Mouse (Mus musculus): ENCODE measurements around the gene Camsap1. TPM values are rescaled to one million over a fixed set of nuclear protein-coding genes. Genes with fewer than 3 reads are reported as not detected.

The Camsap1 gene
- 3.3 and 4.2 TPM in 2 replicates for polyA plus RNA-seq (2015; fragmentation: Nextera tagmentation; extraction: Ambion mirVana)

DNA sequence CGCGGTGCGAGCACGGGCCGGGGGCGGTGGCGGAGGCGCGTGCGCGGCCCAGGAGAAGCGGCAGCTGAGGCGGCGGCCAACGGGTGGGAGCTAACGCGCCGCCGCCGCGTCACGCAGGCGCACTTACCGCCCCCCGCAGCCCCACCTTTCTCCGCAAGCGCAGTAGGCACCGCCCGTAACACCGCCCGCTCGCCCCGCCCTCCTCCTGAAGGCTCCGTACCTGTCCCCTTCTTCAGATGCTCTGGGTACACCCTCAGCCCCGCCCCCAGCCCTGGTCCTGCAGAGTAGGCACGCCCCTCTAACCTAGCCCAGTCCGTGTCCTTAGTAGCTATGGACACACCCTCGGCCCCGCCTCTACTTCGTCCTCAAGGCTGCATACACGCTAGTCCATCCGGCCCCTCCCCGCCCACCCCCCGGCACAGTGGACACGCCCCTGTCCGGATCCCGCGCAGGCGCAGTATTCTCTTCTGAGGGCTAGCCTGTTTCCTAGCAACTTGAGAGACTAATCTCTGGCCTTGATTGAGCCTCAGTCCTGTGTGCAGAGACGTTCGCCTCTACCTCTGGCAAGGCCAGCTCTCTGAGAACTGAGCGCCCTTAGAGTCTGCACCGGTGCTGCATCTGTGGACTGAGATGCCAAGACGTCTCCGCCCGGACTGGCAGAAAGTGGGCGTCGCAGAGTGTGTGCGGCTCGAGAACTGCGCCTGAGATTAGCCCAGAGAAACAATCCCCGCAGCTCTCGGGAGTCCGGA is at the start of gene Camsap1:
TSS of gene Camsap1 (minus strand) at position 124 of the 749 bp plus-strand sequence.
- no peaks in the 10 kb centered on the region for H3K36me3 ChIP-seq (ENCODE audit: control insufficient read depth, insufficient read depth, low read length)
- peaks cover 31% of the 10 kb centered on the region for H3K4me1 ChIP-seq (ENCODE audit: control insufficient read depth, insufficient read depth, low read length)
- H3K9me3 ChIP-seq (ENCODE audit: control insufficient read depth, low read length): no peaks in the 10 kb centered on the region
- peak within 1 kb of the TSS; percentile 90 for H3K9ac ChIP-seq (ENCODE audit: low read depth, low read length)
- ATAC-seq: peak; percentile 100
- H3K27me3 ChIP-seq (replicated peaks; ENCODE audit: control insufficient read depth, insufficient read depth, low read length): no peaks in the 10 kb centered on the region
- peak within 1 kb of the TSS; percentile 92 for H3K4me2 ChIP-seq (ENCODE audit: low read depth, low read length)
- H3K4me3 ChIP-seq (ENCODE audit: low read length): peak within 1 kb of the TSS; percentile 94
- peak within 1 kb of the TSS; percentile 76 for H3K27ac ChIP-seq (ENCODE audit: low read length)
- under 1% methylated on average over 51 of the region's 64 CpGs for WGBS

DNA sequence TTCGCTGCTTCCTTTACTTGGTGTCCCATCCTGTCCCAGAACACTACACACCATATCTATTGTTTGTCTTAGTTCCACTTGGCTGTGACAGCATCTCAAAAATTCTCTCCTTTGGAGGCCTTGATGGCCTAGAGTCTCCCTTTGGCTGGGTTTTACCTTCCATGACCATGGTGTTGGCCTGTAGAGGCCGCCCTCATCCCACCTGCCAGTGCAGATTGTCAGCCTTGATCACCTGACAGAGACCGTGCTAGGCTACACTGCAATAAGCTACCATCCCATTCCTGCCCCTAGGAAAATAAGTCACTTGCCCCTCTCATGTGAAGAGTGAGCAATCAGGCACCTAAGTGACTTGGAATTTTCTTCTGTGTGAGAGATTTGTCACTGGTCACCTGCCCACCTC is 47.2 kb upstream of the Camsap1 start:
- H3K27me3 ChIP-seq (replicated peaks; ENCODE audit: control insufficient read depth, insufficient read depth, low read length): no peaks in the 10 kb centered on the region
- no peak for ATAC-seq

DNA sequence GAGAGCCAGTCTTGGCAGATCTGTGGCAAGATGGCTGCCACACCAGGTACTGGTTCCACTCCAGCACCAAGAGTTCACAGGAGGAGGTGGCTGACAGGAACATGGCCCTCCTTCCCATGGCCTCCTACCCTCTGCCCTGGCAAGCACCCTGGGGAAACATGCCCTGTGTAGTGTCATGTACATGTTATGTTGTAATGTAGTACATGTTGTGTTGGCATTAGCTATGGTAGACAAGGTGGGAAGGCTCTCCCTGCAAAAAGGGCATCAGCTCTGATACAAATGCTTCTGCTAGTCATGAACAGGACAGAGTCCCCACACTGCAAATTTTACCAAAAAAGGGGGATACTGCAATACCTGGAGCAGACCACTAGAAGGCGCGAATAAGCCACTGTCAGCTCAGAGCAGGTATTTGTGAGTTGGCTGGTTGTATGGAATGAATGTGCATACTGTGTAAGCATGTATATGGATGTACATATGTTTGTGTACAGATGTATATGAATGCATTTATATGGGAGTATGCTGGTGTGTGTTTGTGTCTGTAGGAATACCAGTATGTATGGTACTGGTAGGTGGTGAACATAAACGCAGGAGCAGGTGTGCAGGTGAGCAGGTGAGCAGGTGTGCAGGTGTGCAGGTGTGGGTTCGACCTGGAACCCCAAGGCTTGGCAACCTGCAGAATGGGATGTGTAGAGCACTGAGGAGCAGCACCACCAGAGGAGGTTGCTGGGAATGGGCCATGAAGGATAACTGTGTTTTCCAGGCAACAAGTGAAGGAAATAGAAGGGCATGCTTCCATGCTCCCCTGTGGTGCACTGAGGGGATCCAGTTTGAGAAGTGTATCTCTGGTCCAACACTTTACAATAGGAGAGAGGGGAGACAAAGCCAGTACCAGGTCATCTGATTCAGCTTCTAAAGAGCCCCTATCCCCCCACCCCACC is 41.3 kb upstream of the Camsap1 start:
- no peaks in the 10 kb centered on the region for H3K36me3 ChIP-seq (ENCODE audit: control insufficient read depth, insufficient read depth, low read length)
- no peak overlapping the region for H3K27ac ChIP-seq (ENCODE audit: low read length)
- H3K9me3 ChIP-seq (ENCODE audit: control insufficient read depth, low read length): no peaks in the 10 kb centered on the region
- H3K4me2 ChIP-seq (ENCODE audit: low read depth, low read length): no peak overlapping the region
- no peak overlapping the region for H3K4me3 ChIP-seq (ENCODE audit: low read length)
- peaks cover 14% of the 10 kb centered on the region for H3K4me1 ChIP-seq (ENCODE audit: control insufficient read depth, insufficient read depth, low read length)
- H3K27me3 ChIP-seq (replicated peaks; ENCODE audit: control insufficient read depth, insufficient read depth, low read length): no peaks in the 10 kb centered on the region
- WGBS: 32% methylated on average over 4 of the region's 4 CpGs
- H3K9ac ChIP-seq (ENCODE audit: low read depth, low read length): no peak overlapping the region
- ATAC-seq: no peak

More for the DNA sequence above, 47.2 kb upstream of the Camsap1 start:
- Histone ChIP-seq H3K9me3 (ENCODE audit: control insufficient read depth, low read length) (no peaks in the 10 kb centered on the region), H3K4me3 (ENCODE audit: low read length) (no peak overlapping the region), H3K4me1 (ENCODE audit: control insufficient read depth, insufficient read depth, low read length) (no peaks in the 10 kb centered on the region), H3K36me3 (ENCODE audit: control insufficient read depth, insufficient read depth, low read length) (no peaks in the 10 kb centered on the region), H3K27ac (ENCODE audit: low read length) (no peak overlapping the region), H3K9ac (ENCODE audit: low read depth, low read length) (no peak overlapping the region), H3K4me2 (ENCODE audit: low read depth, low read length) (no peak overlapping the region)
- 40% methylated on average over 3 of the region's 3 CpGs for WGBS

DNA sequence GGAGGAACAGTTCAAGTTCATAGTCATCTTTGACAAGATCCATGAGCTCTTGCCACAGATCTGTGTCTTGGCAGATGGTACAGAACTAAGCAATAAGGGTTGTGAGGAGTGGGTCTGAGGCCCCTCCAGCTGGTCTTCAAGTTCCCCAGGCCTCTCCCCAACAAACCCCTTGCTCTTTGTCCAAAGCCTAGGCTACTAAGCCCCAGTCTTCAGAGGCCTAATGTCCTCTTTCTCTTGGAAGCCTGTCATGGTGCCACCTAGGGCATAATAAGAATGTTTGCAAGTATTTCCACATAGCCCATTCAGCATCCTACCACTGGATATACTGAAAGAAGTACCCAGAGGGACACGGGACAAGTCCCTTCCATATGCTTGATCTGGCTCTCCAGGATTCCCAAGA is 39.5 kb upstream of the Camsap1 start:
- no peak for ATAC-seq
- Histone ChIP-seq H3K36me3 (ENCODE audit: control insufficient read depth, insufficient read depth, low read length) (no peaks in the 10 kb centered on the region), H3K9me3 (ENCODE audit: control insufficient read depth, low read length) (no peaks in the 10 kb centered on the region), H3K4me3 (ENCODE audit: low read length) (no peak overlapping the region), H3K27ac (ENCODE audit: low read length) (no peak overlapping the region), H3K4me2 (ENCODE audit: low read depth, low read length) (no peak overlapping the region), H3K27me3 (replicated peaks; ENCODE audit: control insufficient read depth, insufficient read depth, low read length) (no peaks in the 10 kb centered on the region), H3K9ac (ENCODE audit: low read depth, low read length) (no peak overlapping the region), H3K4me1 (ENCODE audit: control insufficient read depth, insufficient read depth, low read length) (peaks cover 15% of the 10 kb centered on the region)
- WGBS: 86% methylated on average over 1 of the region's 1 CpGs

DNA sequence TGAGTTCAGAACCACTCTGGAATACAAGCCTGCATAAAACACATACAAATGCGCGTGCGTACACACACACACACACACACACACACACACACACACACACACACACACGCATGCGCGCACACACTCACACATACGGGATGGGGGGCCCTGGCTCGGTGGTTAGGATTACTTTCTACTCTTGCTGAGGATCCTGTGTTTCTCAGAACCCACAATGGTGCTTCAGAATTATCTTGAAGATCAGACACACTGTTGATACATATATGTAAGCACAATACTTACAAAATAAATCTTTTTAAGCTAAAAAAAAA is 39.1 kb upstream of the Camsap1 start:
- Histone ChIP-seq H3K27ac (ENCODE audit: low read length) (no peak overlapping the region), H3K9me3 (ENCODE audit: control insufficient read depth, low read length) (no peaks in the 10 kb centered on the region), H3K9ac (ENCODE audit: low read depth, low read length) (peak overlapping the region; percentile 62; the same call in 1 of the 2 replicates), H3K4me3 (ENCODE audit: low read length) (no peak overlapping the region; the same call in 1 of the 2 replicates), H3K4me1 (ENCODE audit: control insufficient read depth, insufficient read depth, low read length) (peaks cover 15% of the 10 kb centered on the region), H3K27me3 (replicated peaks; ENCODE audit: control insufficient read depth, insufficient read depth, low read length) (no peaks in the 10 kb centered on the region), H3K36me3 (ENCODE audit: control insufficient read depth, insufficient read depth, low read length) (no peaks in the 10 kb centered on the region), H3K4me2 (ENCODE audit: low read depth, low read length) (peak overlapping the region; percentile 63)
- WGBS: 77% methylated on average over 8 of the region's 8 CpGs
- no peak; the same call in 1 of the 2 replicates for ATAC-seq

DNA sequence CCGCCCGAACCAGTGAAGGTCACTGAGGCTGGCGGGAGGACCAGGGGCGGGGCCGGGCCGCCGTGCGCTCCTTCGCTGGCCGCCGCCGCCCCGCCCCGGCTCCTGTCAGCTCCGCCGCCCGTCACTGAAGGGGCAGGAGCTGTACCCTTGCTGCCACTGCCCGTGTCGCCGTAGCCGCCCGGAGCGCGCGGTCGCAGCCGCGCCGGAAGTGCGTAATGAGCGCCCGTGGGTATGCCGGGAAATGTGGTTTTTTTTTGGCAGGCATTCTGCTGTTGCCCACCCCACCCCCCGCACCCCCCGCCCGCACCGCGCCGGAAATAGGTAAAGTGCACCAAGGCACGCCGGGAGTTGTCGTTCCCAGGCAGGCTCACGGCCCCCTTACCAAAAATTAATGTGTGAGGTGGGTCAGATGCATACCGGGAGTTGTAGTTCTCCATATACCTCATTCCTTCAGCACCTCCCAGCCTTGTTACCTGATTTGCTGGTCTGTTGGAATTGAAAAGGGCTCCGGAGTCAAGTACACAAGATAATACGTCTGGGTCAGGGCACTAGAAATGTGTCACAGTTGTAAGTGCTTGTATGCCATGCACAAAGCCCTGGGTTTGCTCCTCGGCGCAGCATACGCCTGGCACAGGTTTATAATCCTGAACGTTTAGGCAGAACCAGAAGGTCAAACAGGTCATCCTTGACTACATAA is 38.6 kb upstream of the Camsap1 start, which contains the start of gene Ubac1:
TSS of gene Ubac1 (minus strand) at position 187 of the 697 bp plus-strand sequence.
- H3K9me3 ChIP-seq (ENCODE audit: control insufficient read depth, low read length): no peaks in the 10 kb centered on the region
- H3K36me3 ChIP-seq (ENCODE audit: control insufficient read depth, insufficient read depth, low read length): no peaks in the 10 kb centered on the region
- WGBS: 5% methylated on average over 50 of the region's 50 CpGs
- peak within 1 kb of the TSS; percentile 86 for H3K9ac ChIP-seq (ENCODE audit: low read depth, low read length)
- peak within 1 kb of the TSS; percentile 94 for H3K27ac ChIP-seq (ENCODE audit: low read length)
- H3K4me2 ChIP-seq (ENCODE audit: low read depth, low read length): peak within 1 kb of the TSS; percentile 86
- H3K27me3 ChIP-seq (replicated peaks; ENCODE audit: control insufficient read depth, insufficient read depth, low read length): no peaks in the 10 kb centered on the region
- peak within 1 kb of the TSS; percentile 82 for H3K4me3 ChIP-seq (ENCODE audit: low read length)
- peaks cover 15% of the 10 kb centered on the region for H3K4me1 ChIP-seq (ENCODE audit: control insufficient read depth, insufficient read depth, low read length)
- ATAC-seq: peak; percentile 97

DNA sequence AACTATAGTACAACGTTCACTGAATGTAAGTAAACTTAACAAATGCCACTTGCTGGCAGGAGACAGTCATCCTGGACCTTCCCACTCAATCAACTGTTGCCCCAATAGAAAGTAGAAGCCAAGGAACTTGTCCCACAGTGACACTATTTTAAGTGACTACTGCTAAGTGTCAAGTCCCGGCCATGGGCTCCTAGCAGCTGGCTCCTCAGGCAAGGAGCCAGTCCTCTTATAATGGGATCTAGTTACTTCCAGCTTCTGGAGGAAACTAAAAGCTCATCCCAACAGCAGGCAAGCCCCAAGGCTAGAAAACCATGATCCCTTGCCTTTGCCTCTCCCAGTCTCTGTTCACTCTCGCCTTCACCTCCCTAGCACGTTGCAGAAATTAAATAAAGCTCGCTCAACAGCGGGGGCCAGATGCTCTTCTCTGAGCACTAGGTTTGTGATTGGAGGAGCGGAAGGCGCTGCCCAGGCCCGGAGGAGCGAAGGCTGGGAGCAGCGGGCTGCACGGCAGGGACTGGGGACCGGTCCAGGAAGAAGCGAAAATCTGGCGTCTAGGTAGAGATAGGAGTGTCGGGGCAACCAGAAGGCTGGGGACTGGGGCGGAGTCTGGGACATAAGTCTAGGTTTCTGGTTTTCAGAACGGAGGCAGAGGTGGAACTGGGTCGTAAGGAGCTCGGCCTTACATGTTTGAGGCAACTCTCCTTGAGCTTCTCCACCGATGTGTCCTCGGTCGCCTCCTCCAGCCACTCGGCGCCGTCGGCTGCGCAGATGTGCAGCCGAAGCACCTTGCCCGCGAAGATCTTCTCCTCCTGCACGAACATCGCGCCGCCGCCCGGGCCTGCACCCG is 37.9 kb upstream of the Camsap1 start:
- Histone ChIP-seq H3K4me2 (ENCODE audit: low read depth, low read length) (peak overlapping the region; percentile 86), H3K4me3 (ENCODE audit: low read length) (peak overlapping the region; percentile 82), H3K9me3 (ENCODE audit: control insufficient read depth, low read length) (no peaks in the 10 kb centered on the region), H3K4me1 (ENCODE audit: control insufficient read depth, insufficient read depth, low read length) (peaks cover 15% of the 10 kb centered on the region), H3K27me3 (replicated peaks; ENCODE audit: control insufficient read depth, insufficient read depth, low read length) (no peaks in the 10 kb centered on the region), H3K27ac (ENCODE audit: low read length) (peak overlapping the region; percentile 94), H3K36me3 (ENCODE audit: control insufficient read depth, insufficient read depth, low read length) (no peaks in the 10 kb centered on the region), H3K9ac (ENCODE audit: low read depth, low read length) (peak overlapping the region; percentile 86)
- 1% methylated on average over 38 of the region's 38 CpGs for WGBS
- peak; percentile 67 for ATAC-seq

DNA sequence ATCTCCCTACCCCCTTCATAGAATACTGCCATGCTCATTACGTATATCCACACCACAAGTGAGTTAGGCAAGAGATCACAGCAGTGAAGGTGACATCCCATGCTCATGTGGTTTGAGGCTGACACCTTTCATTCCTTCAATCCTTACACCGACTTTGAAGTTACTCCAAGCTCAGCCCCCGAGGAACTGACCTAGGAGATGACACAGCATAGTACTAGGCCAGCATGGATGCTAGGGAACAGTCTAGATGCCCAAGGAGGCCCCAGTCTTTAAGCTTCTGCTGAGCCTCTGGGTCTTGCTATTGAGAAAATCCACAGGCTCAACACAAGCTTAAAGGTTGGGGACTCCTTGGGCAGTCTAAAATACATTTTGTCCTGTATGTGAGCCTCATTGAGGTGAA is 36.8 kb upstream of the Camsap1 start:
- ATAC-seq: no peak
- H3K36me3 ChIP-seq (ENCODE audit: control insufficient read depth, insufficient read depth, low read length): no peaks in the 10 kb centered on the region
- peaks cover 15% of the 10 kb centered on the region for H3K4me1 ChIP-seq (ENCODE audit: control insufficient read depth, insufficient read depth, low read length)
- H3K4me3 ChIP-seq (ENCODE audit: low read length): 0 out of 2 replicates have a peak overlapping the region, but pooled peaks have one; percentile 82
- H3K9me3 ChIP-seq (ENCODE audit: control insufficient read depth, low read length): no peaks in the 10 kb centered on the region
- no peaks in the 10 kb centered on the region for H3K27me3 ChIP-seq (replicated peaks; ENCODE audit: control insufficient read depth, insufficient read depth, low read length)
- H3K27ac ChIP-seq (ENCODE audit: low read length): no peak overlapping the region
- H3K4me2 ChIP-seq (ENCODE audit: low read depth, low read length): peak overlapping the region; percentile 86; the same call in 1 of the 2 replicates
- H3K9ac ChIP-seq (ENCODE audit: low read depth, low read length): no peak overlapping the region; the same call in 1 of the 2 replicates
- WGBS: 76% methylated on average over 3 of the region's 3 CpGs

All from intestine, embryonic 16.5 days (tissue).